Mouse (Mus musculus): ENCODE results near the gene Jam3. TPM values are rescaled to one million over a fixed set of nuclear protein-coding genes. Genes with fewer than 3 reads are reported as not detected.

Jam3 gene
- polyA plus RNA-seq, 1 experiment from 2014 or later: 36.1 TPM

DNA sequence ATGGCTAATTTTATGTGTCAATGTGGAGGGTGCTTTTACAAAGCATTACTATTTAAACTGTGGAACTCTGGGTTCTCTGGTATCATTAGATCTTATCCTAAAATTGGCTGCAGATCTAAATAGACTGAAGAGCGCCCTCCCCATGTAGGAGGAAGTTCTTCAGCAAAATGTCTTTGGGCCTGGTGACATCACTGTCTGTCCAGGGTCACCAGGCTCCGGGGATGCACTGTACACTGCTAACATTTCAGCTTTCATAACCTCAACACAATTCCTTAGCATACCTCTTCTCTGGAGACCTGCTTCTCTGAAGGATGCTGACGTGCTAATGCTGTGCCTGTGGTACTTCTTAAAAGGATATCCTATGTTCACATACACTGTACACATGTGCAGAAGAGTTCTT is 43.5 kb downstream of the Jam3 start:
- WGBS: 90% methylated on average over 3 of the region's 3 CpGs
- H3K4me3 ChIP-seq (ENCODE audit: low read depth, low read length): no peak overlapping the region
- H3K4me2 ChIP-seq (ENCODE audit: low read depth, low read length): no peak overlapping the region
- no peaks in the 10 kb centered on the region for H3K36me3 ChIP-seq (ENCODE audit: control insufficient read depth, insufficient read depth, low read length)
- no peaks in the 10 kb centered on the region for H3K27me3 ChIP-seq (ENCODE audit: control insufficient read depth, insufficient read depth, low read length)
- ATAC-seq (ENCODE audit: low read depth): no peak
- H3K4me1 ChIP-seq (ENCODE audit: control insufficient read depth, insufficient read depth, low read length): peaks cover 10% of the 10 kb centered on the region
- no peak overlapping the region for H3K9ac ChIP-seq (replicated peaks; ENCODE audit: low read depth, low read length)
- no peaks in the 10 kb centered on the region for H3K9me3 ChIP-seq (ENCODE audit: control insufficient read depth, low read length)
- H3K27ac ChIP-seq (ENCODE audit: low read depth, low read length): no peak overlapping the region

- Histone ChIP-seq H3K4me1 (ENCODE audit: control insufficient read depth, insufficient read depth, low read length) (peaks cover 10% of the 10 kb centered on the region), H3K9ac (replicated peaks; ENCODE audit: low read depth, low read length) (no peak overlapping the region), H3K36me3 (ENCODE audit: control insufficient read depth, insufficient read depth, low read length) (no peaks in the 10 kb centered on the region), H3K27ac (ENCODE audit: low read depth, low read length) (no peak overlapping the region), H3K9me3 (ENCODE audit: control insufficient read depth, low read length) (no peaks in the 10 kb centered on the region), H3K4me3 (ENCODE audit: low read depth, low read length) (no peak overlapping the region), H3K27me3 (ENCODE audit: control insufficient read depth, insufficient read depth, low read length) (no peaks in the 10 kb centered on the region), H3K4me2 (ENCODE audit: low read depth, low read length) (no peak overlapping the region)
- no peak for ATAC-seq (ENCODE audit: low read depth)
- 55% methylated on average over 5 of the region's 5 CpGs for WGBS
Observed at GRCm38 (mm10) chr9:27110681-27111080, 44.5 kb downstream of the Jam3 start.

GRCm38 (mm10) chr9:27109533-27110514 is 45.4 kb downstream of the Jam3 start:
- Histone ChIP-seq H3K9me3 (ENCODE audit: control insufficient read depth, low read length) (no peaks in the 10 kb centered on the region), H3K4me3 (ENCODE audit: low read depth, low read length) (no peak overlapping the region), H3K4me2 (ENCODE audit: low read depth, low read length) (no peak overlapping the region), H3K4me1 (ENCODE audit: control insufficient read depth, insufficient read depth, low read length) (peaks cover 10% of the 10 kb centered on the region), H3K27ac (ENCODE audit: low read depth, low read length) (no peak overlapping the region), H3K27me3 (ENCODE audit: control insufficient read depth, insufficient read depth, low read length) (no peaks in the 10 kb centered on the region), H3K9ac (replicated peaks; ENCODE audit: low read depth, low read length) (no peak overlapping the region), H3K36me3 (ENCODE audit: control insufficient read depth, insufficient read depth, low read length) (no peaks in the 10 kb centered on the region; the same call in 1 of the 2 replicates)
- no peak for ATAC-seq (ENCODE audit: low read depth)
- 68% methylated on average over 22 of the region's 22 CpGs for WGBS

DNA sequence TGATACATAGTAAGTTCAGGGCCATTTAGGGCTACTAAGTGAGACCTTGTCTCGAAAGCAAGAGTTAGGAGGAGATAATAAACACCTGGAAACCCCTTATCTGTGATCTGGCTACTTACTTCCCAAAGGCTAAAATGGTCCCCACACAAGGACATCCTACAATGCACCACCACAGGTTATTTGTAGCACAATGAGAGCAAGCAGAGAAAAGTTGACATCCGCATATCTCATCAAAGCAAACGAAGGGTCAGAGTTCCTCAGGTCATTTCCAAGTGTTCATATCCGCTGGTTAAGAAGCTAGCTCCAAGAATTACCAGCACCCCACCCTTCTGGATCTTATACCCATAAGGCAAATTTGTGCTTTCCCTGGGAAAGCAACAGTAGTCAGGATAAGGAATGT is 46.8 kb downstream of the Jam3 start:
- Histone ChIP-seq H3K36me3 (ENCODE audit: control insufficient read depth, insufficient read depth, low read length) (no peaks in the 10 kb centered on the region; the same call in 1 of the 2 replicates), H3K4me1 (ENCODE audit: control insufficient read depth, insufficient read depth, low read length) (peaks cover 10% of the 10 kb centered on the region), H3K27me3 (ENCODE audit: control insufficient read depth, insufficient read depth, low read length) (no peaks in the 10 kb centered on the region), H3K4me2 (ENCODE audit: low read depth, low read length) (no peak overlapping the region), H3K9me3 (ENCODE audit: control insufficient read depth, low read length) (no peaks in the 10 kb centered on the region), H3K9ac (replicated peaks; ENCODE audit: low read depth, low read length) (no peak overlapping the region), H3K27ac (ENCODE audit: low read depth, low read length) (no peak overlapping the region), H3K4me3 (ENCODE audit: low read depth, low read length) (no peak overlapping the region)
- ATAC-seq (ENCODE audit: low read depth): no peak
- 87% methylated on average over 4 of the region's 4 CpGs for WGBS

DNA sequence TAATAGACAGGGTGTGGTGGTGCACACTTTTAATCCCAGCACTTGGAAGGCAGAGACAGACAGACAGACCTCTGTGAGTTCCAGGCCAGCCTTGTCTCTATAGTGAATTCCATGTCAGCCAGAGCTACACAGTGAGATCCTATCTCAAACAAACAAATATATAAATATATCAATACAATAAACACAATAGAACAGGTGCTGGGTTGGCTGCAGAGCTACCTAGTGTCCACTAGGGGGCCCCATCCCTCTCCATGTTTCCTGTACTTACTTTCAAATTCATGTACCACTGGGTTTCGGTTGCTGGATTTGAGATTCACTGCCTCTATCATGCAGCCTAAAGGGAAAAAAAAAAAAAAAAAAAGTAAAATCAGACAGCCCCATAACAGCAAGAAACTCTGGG is 49.1 kb downstream of the Jam3 start:
- Histone ChIP-seq H3K27me3 (ENCODE audit: control insufficient read depth, insufficient read depth, low read length) (no peaks in the 10 kb centered on the region), H3K4me2 (ENCODE audit: low read depth, low read length) (no peak overlapping the region), H3K4me1 (ENCODE audit: control insufficient read depth, insufficient read depth, low read length) (peaks cover 8% of the 10 kb centered on the region), H3K4me3 (ENCODE audit: low read depth, low read length) (no peak overlapping the region), H3K27ac (ENCODE audit: low read depth, low read length) (no peak overlapping the region), H3K36me3 (ENCODE audit: control insufficient read depth, insufficient read depth, low read length) (peaks cover 20% of the 10 kb centered on the region), H3K9ac (replicated peaks; ENCODE audit: low read depth, low read length) (no peak overlapping the region), H3K9me3 (ENCODE audit: control insufficient read depth, low read length) (no peaks in the 10 kb centered on the region)
- 37% methylated on average over 1 of the region's 1 CpGs for WGBS
- peak; percentile 35; the same call in 1 of the 2 replicates for ATAC-seq (ENCODE audit: low read depth)

GRCm38 (mm10) chr9:27101466-27101865 is 53.8 kb downstream of the Jam3 start:
- Histone ChIP-seq H3K4me3 (ENCODE audit: low read depth, low read length) (no peak overlapping the region), H3K4me1 (ENCODE audit: control insufficient read depth, insufficient read depth, low read length) (no peaks in the 10 kb centered on the region), H3K27ac (ENCODE audit: low read depth, low read length) (no peak overlapping the region), H3K9me3 (ENCODE audit: control insufficient read depth, low read length) (no peaks in the 10 kb centered on the region), H3K4me2 (ENCODE audit: low read depth, low read length) (no peak overlapping the region), H3K36me3 (ENCODE audit: control insufficient read depth, insufficient read depth, low read length) (peaks cover 42% of the 10 kb centered on the region), H3K27me3 (ENCODE audit: control insufficient read depth, insufficient read depth, low read length) (no peaks in the 10 kb centered on the region), H3K9ac (replicated peaks; ENCODE audit: low read depth, low read length) (no peak overlapping the region)
- WGBS: 96% methylated on average over 6 of the region's 6 CpGs
- ATAC-seq (ENCODE audit: low read depth): no peak

- Histone ChIP-seq H3K9me3 (ENCODE audit: control insufficient read depth, low read length) (no peaks in the 10 kb centered on the region), H3K9ac (replicated peaks; ENCODE audit: low read depth, low read length) (no peak overlapping the region), H3K27ac (ENCODE audit: low read depth, low read length) (no peak overlapping the region), H3K4me1 (ENCODE audit: control insufficient read depth, insufficient read depth, low read length) (no peaks in the 10 kb centered on the region), H3K4me3 (ENCODE audit: low read depth, low read length) (no peak overlapping the region), H3K27me3 (ENCODE audit: control insufficient read depth, insufficient read depth, low read length) (no peaks in the 10 kb centered on the region), H3K36me3 (ENCODE audit: control insufficient read depth, insufficient read depth, low read length) (peaks cover 55% of the 10 kb centered on the region), H3K4me2 (ENCODE audit: low read depth, low read length) (no peak overlapping the region)
- WGBS: 89% methylated on average over 4 of the region's 4 CpGs
- ATAC-seq (ENCODE audit: low read depth): no peak
Observed at GRCm38 (mm10) chr9:27099474-27099873, 55.7 kb downstream of the Jam3 start.

- Histone ChIP-seq H3K36me3 (ENCODE audit: control insufficient read depth, insufficient read depth, low read length) (peaks cover 58% of the 10 kb centered on the region), H3K4me3 (ENCODE audit: low read depth, low read length) (no peak overlapping the region), H3K9me3 (ENCODE audit: control insufficient read depth, low read length) (no peaks in the 10 kb centered on the region), H3K27me3 (ENCODE audit: control insufficient read depth, insufficient read depth, low read length) (no peaks in the 10 kb centered on the region), H3K9ac (replicated peaks; ENCODE audit: low read depth, low read length) (no peak overlapping the region), H3K27ac (ENCODE audit: low read depth, low read length) (no peak overlapping the region; the same call in 1 of the 2 replicates), H3K4me2 (ENCODE audit: low read depth, low read length) (no peak overlapping the region), H3K4me1 (ENCODE audit: control insufficient read depth, insufficient read depth, low read length) (no peaks in the 10 kb centered on the region)
- WGBS: 75% methylated on average over 8 of the region's 8 CpGs
- ATAC-seq (ENCODE audit: low read depth): no peak
Observed at GRCm38 (mm10) chr9:27098557-27098956, 56.7 kb downstream of the Jam3 start.

DNA sequence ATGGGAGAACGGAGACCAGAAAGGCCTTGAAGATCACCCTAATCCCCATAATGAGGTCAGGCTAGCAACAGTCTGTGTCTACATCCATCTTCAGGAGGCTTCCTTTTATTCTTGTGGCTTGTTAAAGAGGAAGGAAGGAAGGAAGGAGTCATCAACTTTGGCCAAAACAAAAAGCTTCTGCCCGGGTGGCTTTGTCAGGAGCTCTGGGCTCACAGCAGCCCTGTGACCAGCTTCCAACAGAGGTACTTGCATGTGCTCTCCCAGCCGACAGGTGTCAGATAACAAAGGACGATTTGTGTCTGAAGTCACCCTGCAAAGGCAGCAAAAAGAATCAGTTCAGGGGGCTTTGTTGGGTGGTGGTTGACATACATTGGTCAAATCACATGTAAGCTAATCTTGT is 57.1 kb downstream of the Jam3 start:
- Histone ChIP-seq H3K36me3 (ENCODE audit: control insufficient read depth, insufficient read depth, low read length) (peaks cover 56% of the 10 kb centered on the region), H3K4me3 (ENCODE audit: low read depth, low read length) (no peak overlapping the region), H3K4me2 (ENCODE audit: low read depth, low read length) (no peak overlapping the region), H3K4me1 (ENCODE audit: control insufficient read depth, insufficient read depth, low read length) (no peaks in the 10 kb centered on the region), H3K9ac (replicated peaks; ENCODE audit: low read depth, low read length) (no peak overlapping the region), H3K27ac (ENCODE audit: low read depth, low read length) (no peak overlapping the region), H3K9me3 (ENCODE audit: control insufficient read depth, low read length) (no peaks in the 10 kb centered on the region), H3K27me3 (ENCODE audit: control insufficient read depth, insufficient read depth, low read length) (no peaks in the 10 kb centered on the region)
- no peak for ATAC-seq (ENCODE audit: low read depth)
- WGBS: 21% methylated on average over 4 of the region's 4 CpGs

All from neural tube, embryonic 14.5 days (tissue).